Mouse (Mus musculus): ENCODE measurements at regions not wholly inside any gene's neighbourhood (a gene's known extent, or its start where the extent isn't known, plus 50 kb on each side); places are given as distances from the start of the nearest gene placed in this dataset.

- no peak for DNase-seq (ENCODE audit: low read depth, low spot score)
These were observed 87.6 kb downstream of the Rpl10-ps3 start for GRCm38 (mm10) chr9:50257162-50257561.

GRCm38 (mm10) chr9:50244982-50245671 is 99.6 kb downstream of the Rpl10-ps3 start:
- DNase-seq (ENCODE audit: low read depth, low spot score): peak; percentile 8

- DNase-seq (ENCODE audit: low read depth, low spot score): no peak
These were observed 103.8 kb downstream of the Rpl10-ps3 start for GRCm38 (mm10) chr9:50240923-50241322.

- DNase-seq (ENCODE audit: low read depth, low spot score): no peak
These were observed 108.9 kb downstream of the Rpl10-ps3 start for GRCm38 (mm10) chr9:50235908-50236307.

GRCm38 (mm10) chr9:50234655-50235054 is 110.1 kb downstream of the Rpl10-ps3 start:
- DNase-seq (ENCODE audit: low read depth, low spot score): no peak

GRCm38 (mm10) chr9:50232958-50233510 is 111.7 kb downstream of the Rpl10-ps3 start:
- no peak for DNase-seq (ENCODE audit: low read depth, low spot score)

GRCm38 (mm10) chr9:50210481-50210880 is 134.3 kb downstream of the Rpl10-ps3 start:
- no peak for DNase-seq (ENCODE audit: low read depth, low spot score)

GRCm38 (mm10) chr9:50199422-50200218 is 145.1 kb downstream of the Rpl10-ps3 start:
- no peak for DNase-seq (ENCODE audit: low read depth, low spot score)

- DNase-seq (ENCODE audit: low read depth, low spot score): no peak
These were observed 152.2 kb downstream of the Rpl10-ps3 start for GRCm38 (mm10) chr9:50192400-50193110.

GRCm38 (mm10) chr9:50191136-50191535 is 153.6 kb downstream of the Rpl10-ps3 start:
- DNase-seq (ENCODE audit: low read depth, low spot score): no peak

- no peak for DNase-seq (ENCODE audit: low read depth, low spot score)
These were observed 156.1 kb downstream of the Rpl10-ps3 start for GRCm38 (mm10) chr9:50188576-50189070.

- DNase-seq (ENCODE audit: low read depth, low spot score): no peak
These were observed 163.4 kb downstream of the Rpl10-ps3 start for GRCm38 (mm10) chr9:50181360-50181759.

GRCm38 (mm10) chr9:50176131-50176530 is 168.6 kb downstream of the Rpl10-ps3 start:
- DNase-seq (ENCODE audit: low read depth, low spot score): peak; percentile 6

GRCm38 (mm10) chr9:50171826-50172464 is 172.8 kb downstream of the Rpl10-ps3 start:
- DNase-seq (ENCODE audit: low read depth, low spot score): peak; percentile 81

GRCm38 (mm10) chr9:50171164-50171563 is 173.6 kb downstream of the Rpl10-ps3 start:
- no peak for DNase-seq (ENCODE audit: low read depth, low spot score)

GRCm38 (mm10) chr9:50170637-50171036 is 174.1 kb downstream of the Rpl10-ps3 start:
- no peak for DNase-seq (ENCODE audit: low read depth, low spot score)

- DNase-seq (ENCODE audit: low read depth, low spot score): no peak
These were observed 190.2 kb downstream of the Rpl10-ps3 start for GRCm38 (mm10) chr9:50154618-50155017.

- no peak for DNase-seq (ENCODE audit: low read depth, low spot score)
These were observed 194.7 kb downstream of the Rpl10-ps3 start for GRCm38 (mm10) chr9:50150091-50150490.

GRCm38 (mm10) chr9:50142756-50143155 is 202.0 kb downstream of the Rpl10-ps3 start:
- no peak for DNase-seq (ENCODE audit: low read depth, low spot score)

- no peak for DNase-seq (ENCODE audit: low read depth, low spot score)
These were observed 202.7 kb downstream of the Rpl10-ps3 start for GRCm38 (mm10) chr9:50142091-50142490.

GRCm38 (mm10) chr9:50141176-50141575 is 203.6 kb downstream of the Rpl10-ps3 start:
- DNase-seq (ENCODE audit: low read depth, low spot score): no peak
